Mouse (Mus musculus) ovary, postnatal 10 days (tissue): ENCODE results near the gene Tiprl.

Experiments used
- DNase-seq: peaks from one replicate; pipeline ENCODE4 v3.0.0; 2022; ENCODE audit warnings: low spot score

The Tiprl gene

DNA sequence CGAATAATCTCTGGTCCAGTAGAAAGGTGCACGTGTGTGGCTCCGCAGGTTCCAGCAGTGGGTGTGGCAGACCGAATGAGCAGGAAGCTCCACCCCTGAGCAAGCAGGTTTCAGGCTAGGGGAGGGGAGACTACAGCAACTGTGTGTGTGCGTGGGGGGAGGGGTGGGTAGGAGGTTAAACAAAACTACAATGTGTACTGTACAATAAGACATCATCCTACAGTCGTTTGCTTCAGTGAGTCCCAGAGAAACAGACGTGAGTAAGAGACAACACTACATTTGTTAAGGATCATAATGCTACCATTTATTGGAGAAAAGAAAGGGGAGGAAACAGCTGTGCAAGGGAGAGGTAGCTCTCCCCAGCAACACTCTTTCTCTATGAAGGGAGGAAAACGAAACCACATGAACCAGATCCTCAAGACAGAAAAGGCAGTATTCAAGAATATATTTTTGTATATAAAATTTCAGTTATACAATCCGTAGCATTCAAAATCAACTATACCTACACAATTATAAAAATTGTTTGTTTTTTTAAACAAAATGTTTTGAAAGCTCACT lies 62.7 kb downstream of the Tiprl start:
- no peak for DNase-seq

DNA sequence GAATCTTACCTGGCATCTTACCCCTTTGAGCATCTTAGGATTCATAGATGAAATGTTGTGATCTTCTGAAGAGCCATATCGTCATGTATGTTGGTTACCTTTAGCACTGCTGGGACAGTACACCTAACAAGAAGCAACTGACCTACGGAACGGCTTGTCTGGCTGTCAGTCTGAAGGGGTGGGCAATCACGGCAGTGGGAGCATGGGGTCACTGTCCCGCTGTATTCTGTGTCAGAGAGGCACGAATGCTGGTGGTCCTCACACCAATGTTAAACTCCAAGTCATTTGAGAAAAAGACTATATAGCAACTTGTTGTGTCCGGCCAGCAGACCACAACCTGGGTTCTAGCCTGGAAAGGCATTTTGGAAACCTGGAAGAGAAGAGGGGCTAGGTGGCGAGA lies 65.5 kb downstream of the Tiprl start:
- DNase-seq, result no peak

DNA sequence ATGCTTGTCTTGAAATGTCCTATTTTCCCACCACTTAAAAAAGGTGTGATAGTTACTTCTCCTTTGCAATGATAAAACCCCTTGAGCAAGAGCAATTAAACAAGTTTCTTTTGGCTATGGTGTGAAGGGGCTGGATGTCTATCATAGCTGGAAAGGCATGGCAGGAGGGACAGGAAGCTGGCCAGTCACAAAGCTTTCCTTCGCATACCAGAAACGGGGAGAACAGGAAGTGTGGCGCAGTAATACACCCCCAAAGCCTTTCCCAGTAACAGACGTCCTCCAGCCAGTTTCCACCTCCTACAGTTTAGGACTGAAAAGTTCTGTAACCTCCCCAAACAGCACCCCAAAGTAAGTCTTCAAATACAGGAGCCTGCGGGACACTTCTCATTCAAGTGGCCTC lies 66.6 kb downstream of the Tiprl start:
- no peak for DNase-seq

DNA sequence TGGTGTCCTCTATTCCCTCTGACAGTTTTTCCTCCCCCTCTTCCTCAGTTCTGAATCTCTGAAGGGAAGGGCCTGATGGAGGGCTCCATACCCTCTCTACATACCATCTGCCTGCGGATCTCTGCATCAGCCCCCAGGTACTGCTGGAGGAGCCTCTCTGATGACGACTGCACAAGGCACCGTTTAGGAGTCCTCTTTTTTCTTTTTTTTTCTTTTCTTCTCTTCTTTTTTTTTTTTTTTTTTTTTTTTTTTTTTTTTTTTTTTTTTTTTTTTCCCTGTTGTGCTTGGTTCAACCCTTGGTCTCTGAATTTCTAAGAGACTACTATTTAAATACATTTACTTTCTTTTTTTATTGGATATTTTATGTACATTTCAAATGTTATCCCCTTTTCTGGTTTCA lies 67.3 kb downstream of the Tiprl start:
- no peak for DNase-seq

DNA sequence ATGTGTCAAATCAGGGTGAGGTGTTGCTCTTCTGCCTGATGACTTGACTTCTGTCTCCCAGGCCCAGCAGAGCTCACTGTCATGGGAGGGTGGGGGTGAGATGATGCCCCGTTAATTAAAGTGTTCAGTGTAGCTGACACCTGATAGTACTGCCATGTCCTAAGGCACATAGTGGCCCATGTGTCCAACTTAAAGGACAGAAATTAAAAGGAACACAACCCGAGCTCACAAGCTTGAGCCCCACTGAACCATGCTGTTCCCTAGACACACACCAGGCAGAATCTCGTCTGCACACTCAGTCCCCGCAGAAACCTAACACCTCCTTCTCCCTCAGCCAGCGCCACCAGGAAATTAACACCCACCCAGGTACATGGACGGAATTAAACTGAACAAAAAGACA lies 71.9 kb downstream of the Tiprl start:
- no peak for DNase-seq
